In genomic region chr17:28365122-28365521, GRCm38 (mm10) we compare ENCODE assay signal across 10 mouse cellular contexts. TPM values are rescaled to one million over a fixed set of nuclear protein-coding genes. Genes with fewer than 3 reads are reported as not detected.
DNase-seq lines count a peak whose midpoint lies in the region; ATAC-seq lines count a peak whose summit lies in the region.
"Had no signal": no experiment of that assay in that cellular context is flagged by ENCODE, and none has a peak within 500 bp of the region (broad histone marks: within the 10 kb centered on the region; RNA-seq: fewer than 3 reads in every experiment).

Gene Tulp1 (minus strand): TSS chr17:28365222.

- no peak within 1 kb of the TSS for H3K27ac ChIP-seq in lung, embryonic 15.5 days
- H3K27ac ChIP-seq in forebrain, embryonic 15.5 days (replicated peaks): no peak within 1 kb of the TSS
- H3K27ac ChIP-seq in limb, embryonic 11.5 days (replicated peaks; ENCODE audit: low read depth, low read length): no peak within 1 kb of the TSS
- H3K27ac ChIP-seq in stomach, embryonic 14.5 days (ENCODE audit: low read length): no peak within 1 kb of the TSS
- H3K27ac ChIP-seq: macrophage had no signal

- peaks cover 35% of the 10 kb centered on the region for H3K4me1 ChIP-seq in lung, embryonic 15.5 days
- peaks cover 21% of the 10 kb centered on the region for H3K4me1 ChIP-seq in forebrain, embryonic 15.5 days
- peaks cover 12% of the 10 kb centered on the region for H3K4me1 ChIP-seq in limb, embryonic 11.5 days (ENCODE audit: control insufficient read depth, insufficient read depth, low read length)
- H3K4me1 ChIP-seq in stomach, embryonic 14.5 days (ENCODE audit: control insufficient read depth, insufficient read depth, low read length): peaks cover 18% of the 10 kb centered on the region; the same call in 1 of the 2 replicates

- ATAC-seq in lung, embryonic 15.5 days (ENCODE audit: borderline replicate concordance, extremely low read depth, low FRiP score, low TSS enrichment): no peak
- no peak for ATAC-seq in forebrain, embryonic 15.5 days (replicated peaks)
- no peak for ATAC-seq in limb, embryonic 11.5 days (ENCODE audit: insufficient number of reproducible peaks, low FRiP score, low TSS enrichment, low read depth)
- ATAC-seq in stomach, embryonic 14.5 days (ENCODE audit: insufficient number of reproducible peaks, insufficient read depth, low FRiP score, low read depth): no peak

- peak within 1 kb of the TSS; percentile 18 for H3K4me3 ChIP-seq in lung, embryonic 15.5 days
- H3K4me3 ChIP-seq in forebrain, embryonic 15.5 days: peak within 1 kb of the TSS; percentile 12; the same call in 1 of the 2 replicates
- peak within 1 kb of the TSS; percentile 22 for H3K4me3 ChIP-seq in limb, embryonic 11.5 days (ENCODE audit: low read depth, low read length)
- H3K4me3 ChIP-seq in stomach, embryonic 14.5 days (ENCODE audit: low read depth, low read length): peak within 1 kb of the TSS; percentile 21

- no peaks in the 10 kb centered on the region for H3K9me3 ChIP-seq in lung, embryonic 15.5 days
- H3K9me3 ChIP-seq in forebrain, embryonic 15.5 days: no peaks in the 10 kb centered on the region
- H3K9me3 ChIP-seq in limb, embryonic 11.5 days (ENCODE audit: control insufficient read depth, low read length): no peaks in the 10 kb centered on the region
- H3K9me3 ChIP-seq in stomach, embryonic 14.5 days (ENCODE audit: control insufficient read depth, low read depth, low read length): no peaks in the 10 kb centered on the region

- peaks cover 39% of the 10 kb centered on the region for H3K27me3 ChIP-seq in lung, embryonic 15.5 days
- H3K27me3 ChIP-seq in forebrain, embryonic 15.5 days: peaks cover 56% of the 10 kb centered on the region
- H3K27me3 ChIP-seq in limb, embryonic 11.5 days (ENCODE audit: control insufficient read depth, insufficient read depth, low read length): peaks cover 27% of the 10 kb centered on the region
- H3K27me3 ChIP-seq in stomach, embryonic 14.5 days (ENCODE audit: control insufficient read depth, insufficient read depth, low read length): 0 out of 2 replicates have a peak, but pooled peaks cover 7% of the 10 kb centered on the region

- no peaks in the 10 kb centered on the region for H3K36me3 ChIP-seq in lung, embryonic 15.5 days
- no peaks in the 10 kb centered on the region for H3K36me3 ChIP-seq in forebrain, embryonic 15.5 days
- H3K36me3 ChIP-seq in limb, embryonic 11.5 days (ENCODE audit: control insufficient read depth, insufficient read depth, low read length): no peaks in the 10 kb centered on the region; the same call in 1 of the 2 replicates
- no peaks in the 10 kb centered on the region for H3K36me3 ChIP-seq in stomach, embryonic 14.5 days (ENCODE audit: control insufficient read depth, insufficient read depth, low read length)

- 54% methylated on average over 8 of the region's 8 CpGs for WGBS in lung, embryonic 15.5 days
- 25% methylated on average over 8 of the region's 8 CpGs for WGBS in forebrain, embryonic 15.5 days
- WGBS in limb, embryonic 11.5 days: 22% methylated on average over 8 of the region's 8 CpGs
- 37% methylated on average over 8 of the region's 8 CpGs for WGBS in stomach, embryonic 14.5 days

- H3K9ac ChIP-seq in lung, embryonic 15.5 days: peak within 1 kb of the TSS; percentile 8; the same call in 1 of the 2 replicates
- H3K9ac ChIP-seq in forebrain, embryonic 15.5 days (replicated peaks): no peak within 1 kb of the TSS; the same call in 1 of the 2 replicates
- peak within 1 kb of the TSS; percentile 52 for H3K9ac ChIP-seq in limb, embryonic 11.5 days (ENCODE audit: low read length)
- H3K9ac ChIP-seq in stomach, embryonic 14.5 days (replicated peaks; ENCODE audit: low read depth, low read length): peak within 1 kb of the TSS; percentile 10; the same call in 1 of the 2 replicates

- peak within 1 kb of the TSS; percentile 53 for H3K4me2 ChIP-seq in lung, embryonic 15.5 days
- peak within 1 kb of the TSS; percentile 24 for H3K4me2 ChIP-seq in forebrain, embryonic 15.5 days (replicated peaks)
- H3K4me2 ChIP-seq in limb, embryonic 11.5 days (ENCODE audit: low read depth, severe bottlenecking): peak within 1 kb of the TSS; percentile 46
- H3K4me2 ChIP-seq in stomach, embryonic 14.5 days (replicated peaks; ENCODE audit: low read depth, low read length): peak within 1 kb of the TSS; percentile 41

- no peak for DNase-seq in lung, postnatal 36 days
- no peak for DNase-seq in limb, embryonic 11.5 days (ENCODE audit: low spot score)
- DNase-seq in cerebellum, postnatal 10 days: no peak
- no peak for DNase-seq in spleen, postnatal 14 days (ENCODE audit: low spot score in 2 of 2)
- DNase-seq: gastrocnemius, postnatal 36 days; right cerebral cortex, postnatal 14 days had no signal

RNA-seq across cellular contexts. Expression of gene Tulp1, which starts in this region (rescaled TPM):
- 6.0 and 6.2 TPM in 2 replicates for polyA plus RNA-seq in lung, embryonic 15.5 days (2015; fragmentation: Nextera tagmentation; extraction: Ambion mirVana)
- polyA plus RNA-seq in forebrain, embryonic 15.5 days (2015; fragmentation: Nextera tagmentation; extraction: Ambion mirVana): 1.2 and 1.8 TPM in 2 replicates
- polyA plus RNA-seq in limb, embryonic 11.5 days (2014; fragmentation: Nextera tagmentation; extraction: Ambion mirVana): 3.4 and 4.4 TPM in 2 replicates
- polyA plus RNA-seq in stomach, embryonic 14.5 days (2014; fragmentation: Nextera tagmentation; extraction: Ambion mirVana): 5.2 and 6.6 TPM in 2 replicates
- polyA plus RNA-seq: macrophage had no signal
